Mouse (Mus musculus) stomach, embryonic 16.5 days (tissue): ENCODE results near the gene Pfkfb2. TPM values are rescaled to one million over a fixed set of nuclear protein-coding genes. Genes with fewer than 3 reads are reported as not detected.
A peak's percentile ranks its signal among the peaks of the same experiment; 100 is the strongest.
"Not testable (repeated sequence)": the region's sequence is repeated elsewhere in the genome, so short reads cannot be mapped to it uniquely, and the experiment has no call there.

Experiments
- ATAC-seq: fragments of 200-750 bp; cut with Nextera tagmentation; 2 replicates; pipeline ENCODE4 v1.8.0; 2017; ENCODE audit warnings: moderate number of reproducible peaks, moderate TSS enrichment; ENCODE audit not compliant: insufficient read depth, low FRiP score
- H3K27ac ChIP-seq: fragments of 300-500 bp; sonication (generic); 2 replicates; pipeline ENCODE4 v1.5.1; 2014; ENCODE audit warnings: low read length
- H3K27me3 ChIP-seq: fragments of 300-500 bp; sonication (generic); 2 replicates; pipeline ENCODE4 v1.6.1; 2014; ENCODE audit warnings: low read length, control low read depth, mixed read lengths; ENCODE audit not compliant: control insufficient read depth, insufficient read depth
- H3K36me3 ChIP-seq: fragments of 300-500 bp; sonication (generic); 2 replicates; pipeline ENCODE4 v1.6.1; 2014; ENCODE audit warnings: low read length; ENCODE audit not compliant: control insufficient read depth, insufficient read depth
- H3K4me1 ChIP-seq: fragments of 300-500 bp; sonication (generic); 2 replicates; pipeline ENCODE4 v1.6.1; 2014; ENCODE audit warnings: low read length, control low read depth, mixed read lengths; ENCODE audit not compliant: control insufficient read depth, insufficient read depth
- H3K4me2 ChIP-seq: fragments of 300-500 bp; sonication (generic); 2 replicates; pipeline ENCODE4 v1.6.1; 2014; ENCODE audit warnings: low read depth, low read length, mixed read lengths
- H3K4me3 ChIP-seq: fragments of 300-500 bp; sonication (generic); replicated peaks from 2 replicates; pipeline ENCODE4 v1.5.1; 2014; ENCODE audit warnings: mild to moderate bottlenecking, low read length
- H3K9ac ChIP-seq: fragments of 300-500 bp; sonication (generic); 2 replicates; pipeline ENCODE4 v1.6.1; 2014; ENCODE audit warnings: low read length
- H3K9me3 ChIP-seq: fragments of 300-500 bp; sonication (generic); replicated peaks from 2 replicates; pipeline ENCODE4 v1.6.1; 2016; ENCODE audit warnings: low read length, control low read depth; ENCODE audit not compliant: control insufficient read depth
- WGBS: fragments of 180-500 bp; shearing (Covaris S2); extraction: QIAGEN DNeasy Blood & Tissue Kit; methylation state at CpG from one replicate; pipeline ENCODE4 v1.1.7; 2014; 5-methylcytosine and 5-hydroxymethylcytosine counted together
- polyA plus RNA-seq: library from polyadenylated mRNA; unstranded; fragments of >200 nt; fragmentation: Nextera tagmentation; extraction: Ambion mirVana; gene quantifications from 2 replicates; pipeline ENCODE4 v1.2.1, GENCODE M21; 2015

The Pfkfb2 gene
- polyA plus RNA-seq, 1 experiment from 2014 or later, result 11.6 TPM

DNA sequence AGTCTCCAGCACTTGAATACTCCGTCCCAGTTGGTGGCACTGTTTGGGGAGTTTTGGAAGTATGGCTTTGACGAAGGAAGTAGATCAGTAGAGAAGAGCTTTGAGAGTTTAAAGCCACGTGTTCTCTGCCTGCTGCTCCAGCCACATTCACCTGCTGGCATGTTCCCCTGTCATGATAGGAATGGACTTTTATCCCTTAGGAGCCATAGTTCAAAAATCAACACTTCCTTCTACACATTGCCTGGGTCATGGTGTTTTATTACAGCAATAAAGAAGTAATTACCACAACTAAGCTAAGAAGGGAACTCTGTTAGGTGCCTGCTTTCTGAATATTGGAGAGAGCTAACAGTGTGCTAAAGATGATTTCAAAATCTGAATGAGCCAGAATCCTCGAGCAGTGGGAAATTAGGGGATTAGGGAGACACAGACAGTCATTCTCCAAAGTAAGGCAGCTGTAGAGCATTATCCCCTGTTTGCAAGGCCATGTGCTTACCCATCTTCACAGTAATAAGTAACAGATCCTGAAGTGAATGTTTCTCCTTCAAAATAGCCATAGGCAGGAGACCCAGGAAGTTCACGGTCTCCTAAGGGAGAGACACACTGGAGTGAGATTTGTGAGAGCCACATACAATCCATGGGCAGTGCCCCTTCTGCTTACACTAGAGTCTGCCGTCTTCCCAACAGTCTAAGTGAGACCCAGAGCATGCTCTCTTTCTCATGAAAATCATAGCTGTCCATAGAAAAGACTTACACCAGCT lies 47.2 kb downstream of the Pfkfb2 start:
- ATAC-seq, result no peak
- no peaks in the 10 kb centered on the region for H3K4me1 ChIP-seq
- WGBS, result 64% methylated on average over 6 of the region's 6 CpGs
- no peak overlapping the region for H3K4me2 ChIP-seq
- H3K9me3 ChIP-seq, result no peaks in the 10 kb centered on the region
- H3K27me3 ChIP-seq, result no peaks in the 10 kb centered on the region
- no peak overlapping the region for H3K4me3 ChIP-seq
- H3K27ac ChIP-seq, result no peak overlapping the region
- no peak overlapping the region for H3K9ac ChIP-seq
- no peaks in the 10 kb centered on the region for H3K36me3 ChIP-seq

DNA sequence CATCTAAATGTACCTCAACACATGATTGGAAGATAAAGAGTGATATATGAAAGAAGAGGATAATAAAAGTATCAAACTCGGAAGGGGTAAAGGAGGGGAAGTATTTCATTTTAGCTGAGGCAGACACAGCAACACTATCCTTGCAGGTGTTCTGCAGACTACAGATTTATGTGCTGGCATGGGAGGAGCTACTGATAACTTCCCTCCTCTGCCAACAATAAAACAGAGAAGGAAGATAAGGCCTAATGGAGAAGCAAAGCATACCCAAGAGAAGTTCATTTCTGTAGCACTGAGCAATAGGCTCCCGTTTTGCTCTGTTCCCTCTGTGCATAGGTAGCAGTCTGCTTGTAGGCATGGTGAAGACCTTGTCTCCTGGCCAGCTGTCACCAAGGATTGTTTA lies 48.0 kb downstream of the Pfkfb2 start:
- no peak overlapping the region for H3K4me2 ChIP-seq

GRCm38 (mm10) chr1:130678551-130678950 lies 50.5 kb downstream of the Pfkfb2 start:
- no peak for ATAC-seq
- Histone ChIP-seq H3K4me1 (no peaks in the 10 kb centered on the region), H3K4me2 (no peak overlapping the region), H3K27ac (no peak overlapping the region), H3K4me3 (no peak overlapping the region), H3K9ac (no peak overlapping the region), H3K27me3 (no peaks in the 10 kb centered on the region), H3K36me3 (no peaks in the 10 kb centered on the region), H3K9me3 (no peaks in the 10 kb centered on the region)
- 75% methylated on average over 2 of the region's 2 CpGs for WGBS

More for the DNA sequence above, 48.0 kb downstream of the Pfkfb2 start:
- Histone ChIP-seq H3K27ac (no peak overlapping the region), H3K4me3 (no peak overlapping the region), H3K4me1 (no peaks in the 10 kb centered on the region), H3K36me3 (no peaks in the 10 kb centered on the region), H3K27me3 (no peaks in the 10 kb centered on the region), H3K9me3 (no peaks in the 10 kb centered on the region), H3K9ac (no peak overlapping the region)
- 0 out of 2 replicates have a peak, but pooled peaks have one; percentile 21 for ATAC-seq
- WGBS, result 49% methylated on average over 2 of the region's 2 CpGs

DNA sequence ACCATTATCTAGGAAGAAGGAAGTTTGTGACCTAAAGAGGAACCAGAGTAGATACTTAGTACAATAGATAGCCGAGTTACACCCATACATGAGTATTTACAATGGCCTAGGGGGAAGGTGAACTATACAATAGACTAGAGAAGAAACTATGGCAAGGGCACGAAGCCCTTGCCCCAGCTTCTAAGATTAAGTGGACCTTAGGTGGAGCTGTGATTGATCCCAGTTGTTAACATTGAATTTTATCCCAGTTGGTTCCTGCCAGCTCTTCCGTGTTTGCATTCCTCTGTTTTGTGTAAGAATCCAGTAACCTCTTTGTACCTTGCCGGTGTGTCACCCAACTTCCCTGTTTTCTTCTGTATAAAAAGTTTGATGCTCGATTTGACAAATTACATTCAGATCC lies 65.5 kb downstream of the Pfkfb2 start:
- H3K27ac ChIP-seq, H3K9ac ChIP-seq, H3K27me3 ChIP-seq, H3K4me2 ChIP-seq, H3K4me1 ChIP-seq, H3K36me3 ChIP-seq, H3K9me3 ChIP-seq, H3K4me3 ChIP-seq, ATAC-seq: not testable (repeated sequence)
- WGBS, result 81% methylated on average over 5 of the region's 5 CpGs

- Histone ChIP-seq H3K4me2 (no peak within 1 kb of the TSS), H3K27me3 (no peaks in the 10 kb centered on the region), H3K4me1 (no peaks in the 10 kb centered on the region), H3K27ac (no peak within 1 kb of the TSS), H3K36me3 (no peaks in the 10 kb centered on the region), H3K4me3 (no peak within 1 kb of the TSS), H3K9me3 (no peaks in the 10 kb centered on the region), H3K9ac (no peak within 1 kb of the TSS)
- WGBS, result 32% methylated on average over 3 of the region's 3 CpGs
- ATAC-seq, result no peak
These were observed 67.6 kb downstream of the Pfkfb2 start, which contains the start of gene C4bp for GRCm38 (mm10) chr1:130661454-130661853. Gene C4bp, minus strand, starts transcription at chr1:130661632.

GRCm38 (mm10) chr1:130659641-130660040 lies 69.4 kb downstream of the Pfkfb2 start:
- H3K9ac ChIP-seq, H3K27me3 ChIP-seq, H3K9me3 ChIP-seq, H3K36me3 ChIP-seq, H3K4me3 ChIP-seq, H3K4me2 ChIP-seq, ATAC-seq, H3K4me1 ChIP-seq, H3K27ac ChIP-seq: not testable (repeated sequence)
- 34% methylated on average over 5 of the region's 5 CpGs for WGBS

GRCm38 (mm10) chr1:130644103-130644502 lies 85.0 kb downstream of the Pfkfb2 start:
- Histone ChIP-seq H3K9me3 (no peaks in the 10 kb centered on the region), H3K27ac (no peak overlapping the region), H3K4me1 (no peaks in the 10 kb centered on the region), H3K36me3 (no peaks in the 10 kb centered on the region), H3K9ac (no peak overlapping the region), H3K4me2 (no peak overlapping the region), H3K4me3 (no peak overlapping the region), H3K27me3 (no peaks in the 10 kb centered on the region)
- no peak for ATAC-seq
- 80% methylated on average over 4 of the region's 4 CpGs for WGBS

DNA sequence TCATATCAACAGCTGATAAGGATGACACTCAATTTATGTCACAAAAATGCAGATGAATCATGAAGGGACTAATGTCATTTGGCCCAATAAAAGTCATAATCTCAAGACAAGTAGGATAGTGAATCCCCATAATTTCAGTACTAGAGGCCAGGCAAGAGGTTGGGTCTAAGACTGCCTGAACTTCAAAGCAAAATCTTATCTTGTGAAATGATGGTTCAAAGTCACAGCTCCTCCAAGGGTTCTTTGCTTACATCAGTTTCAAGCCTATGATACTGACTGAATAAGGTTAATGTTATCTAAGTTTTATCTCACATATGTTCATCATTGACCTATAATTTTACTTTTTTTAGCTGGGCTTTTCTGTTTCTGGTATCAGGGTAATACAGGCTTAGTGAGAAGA lies 88.1 kb downstream of the Pfkfb2 start:
- Histone ChIP-seq H3K4me1 (no peaks in the 10 kb centered on the region), H3K4me2 (no peak overlapping the region), H3K27ac (no peak overlapping the region), H3K36me3 (no peaks in the 10 kb centered on the region), H3K27me3 (no peaks in the 10 kb centered on the region), H3K9me3 (no peaks in the 10 kb centered on the region), H3K4me3 (no peak overlapping the region), H3K9ac (no peak overlapping the region)
- ATAC-seq, result no peak
